Mouse (Mus musculus): ENCODE measurements around the gene Suclg2. TPM values are rescaled to one million over a fixed set of nuclear protein-coding genes. Genes with fewer than 3 reads are reported as not detected.

Suclg2 gene
- 5.8 and 7.4 TPM in 2 replicates for polyA plus RNA-seq (2012; rRNA removed; ENCODE audit: low replicate concordance)

DNA sequence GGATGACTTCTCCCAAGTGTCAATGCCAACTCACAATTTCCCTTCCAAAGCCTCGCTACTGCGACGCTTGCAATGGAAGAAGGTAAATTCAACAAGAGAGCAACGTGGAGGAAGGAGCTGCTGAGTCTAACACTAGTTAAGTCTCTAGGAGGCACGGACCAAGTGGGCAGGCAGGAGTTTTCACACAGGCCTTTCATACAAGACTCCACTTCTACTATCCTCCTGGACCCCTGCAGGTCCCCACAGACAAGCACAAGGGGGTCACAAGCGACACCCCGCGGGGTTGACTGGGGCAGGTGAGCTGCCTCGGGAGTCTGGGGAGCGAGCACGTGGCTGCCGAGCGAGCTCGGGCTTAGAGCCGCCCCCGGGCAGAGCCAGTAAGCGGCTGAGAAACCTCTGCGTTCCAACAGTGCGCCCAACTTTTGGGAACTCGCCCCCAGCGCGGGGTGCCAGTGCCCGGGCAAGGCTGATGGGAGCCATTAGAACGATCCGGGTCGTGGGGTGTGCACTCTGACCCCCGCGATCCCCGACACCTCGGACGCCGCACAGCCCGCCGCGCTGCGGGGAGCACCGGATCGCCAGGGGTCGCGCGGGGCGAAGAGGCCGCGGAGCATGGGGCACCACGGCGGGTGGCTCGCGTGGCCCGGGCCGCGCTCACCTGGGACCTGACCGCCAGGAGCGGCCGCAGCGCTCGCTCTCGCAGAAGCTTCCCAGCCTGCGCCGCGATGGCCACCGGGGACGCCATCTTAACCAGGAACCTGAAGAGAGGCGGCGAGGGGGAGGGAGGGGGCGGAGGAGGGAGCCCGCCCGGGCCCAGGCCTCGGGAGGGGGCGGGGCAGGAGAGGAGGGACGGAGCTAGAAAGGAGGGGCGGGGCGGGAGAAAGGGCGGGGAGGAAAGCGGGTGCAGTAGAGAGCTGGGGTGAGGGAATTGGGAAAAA is at the start of gene Suclg2:
Gene Suclg2 (minus strand): TSS at position 770 of the 938 bp plus-strand sequence.

All from duodenum, adult 2 months (tissue).